Mouse (Mus musculus): ENCODE data around the gene Cnnm3. TPM values are rescaled to one million over a fixed set of nuclear protein-coding genes. Genes with fewer than 3 reads are reported as not detected.

The Cnnm3 gene
- polyA plus RNA-seq (2015; fragmentation: Nextera tagmentation; extraction: Ambion mirVana) = 2.9 and 3.4 TPM in 2 replicates

DNA sequence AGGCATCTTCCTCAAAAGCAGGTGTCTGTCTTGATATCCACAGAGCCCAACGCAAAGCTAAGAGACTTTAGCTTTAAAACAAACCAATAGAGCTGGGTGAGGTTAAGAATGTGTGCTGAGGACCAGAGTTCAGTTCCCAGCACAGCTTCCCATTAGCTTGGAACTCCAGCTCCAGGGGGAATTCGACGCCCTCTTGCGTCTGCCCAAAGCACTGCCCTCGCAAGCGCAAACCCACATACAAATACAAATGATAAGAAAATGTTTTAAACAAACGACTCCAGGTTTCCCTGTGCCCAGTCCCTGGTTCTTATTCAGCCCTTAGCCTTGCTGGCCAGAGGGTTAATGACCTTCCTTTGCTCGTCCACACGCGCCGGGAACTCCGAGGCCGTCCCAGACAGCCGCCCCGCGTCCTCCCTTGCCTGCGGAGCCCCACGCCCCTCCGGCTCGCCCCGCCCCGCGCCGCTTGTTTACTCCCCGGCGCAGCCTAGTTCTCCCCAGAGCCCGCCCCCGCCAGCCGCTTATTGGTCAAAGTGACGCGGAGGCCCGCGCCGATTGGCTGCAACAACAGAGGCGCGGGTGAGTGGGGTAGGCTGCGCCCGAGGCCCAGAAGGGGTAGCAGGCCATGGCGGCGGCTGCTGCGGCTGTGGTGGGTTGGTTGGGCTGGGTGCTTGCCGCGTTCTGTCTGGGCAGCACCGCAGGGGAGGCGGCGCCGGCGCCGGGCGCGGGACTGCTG is at the start of gene Cnnm3:
Cnnm3 (plus strand) TSS at position 579 of the 733 bp plus-strand sequence.
- Histone ChIP-seq H3K27ac (peak within 1 kb of the TSS; percentile 98), H3K36me3 (peaks cover 4% of the 10 kb centered on the region; the same call in 1 of the 2 replicates), H3K4me3 (replicated peaks) (peak within 1 kb of the TSS; percentile 90), H3K27me3 (replicated peaks) (no peaks in the 10 kb centered on the region), H3K4me1 (replicated peaks) (peaks cover 17% of the 10 kb centered on the region), H3K9ac (peak within 1 kb of the TSS; percentile 85), H3K4me2 (replicated peaks) (peak within 1 kb of the TSS; percentile 87), H3K9me3 (no peaks in the 10 kb centered on the region)
- 2% methylated on average over 50 of the region's 51 CpGs for WGBS
- peak; percentile 99 for ATAC-seq

DNA sequence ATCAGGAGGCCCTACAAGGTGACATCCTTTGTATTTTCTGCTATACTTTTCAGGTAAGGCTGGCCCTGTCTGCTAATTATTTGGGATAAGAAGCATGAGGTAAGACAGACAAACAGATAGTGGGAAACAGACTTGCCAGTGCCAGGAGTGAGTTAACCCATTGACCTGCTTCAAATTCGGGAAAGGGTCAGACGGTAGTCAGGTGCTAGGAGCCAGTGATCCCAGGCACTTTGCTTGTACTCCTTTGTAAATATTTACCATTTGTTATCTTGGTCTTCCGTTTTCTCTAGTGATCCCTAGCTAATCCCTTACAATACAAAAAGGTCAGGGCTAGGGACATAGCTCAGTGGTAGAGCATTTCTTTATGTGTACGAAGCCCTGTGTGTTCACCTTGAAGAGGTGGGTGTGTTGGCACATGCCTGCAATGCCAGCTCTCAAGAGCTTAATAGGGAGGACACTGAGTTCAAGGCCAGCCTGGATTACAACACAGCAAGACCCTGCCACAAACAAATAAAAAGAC is 46.0 kb upstream of the Cnnm3 start:
- H3K27ac ChIP-seq = no peak overlapping the region
- H3K9ac ChIP-seq = no peak overlapping the region
- WGBS = 27% methylated on average over 4 of the region's 4 CpGs
- no peaks in the 10 kb centered on the region for H3K4me1 ChIP-seq (replicated peaks)
- no peaks in the 10 kb centered on the region for H3K9me3 ChIP-seq
- H3K4me2 ChIP-seq (replicated peaks) = no peak overlapping the region
- H3K36me3 ChIP-seq = no peaks in the 10 kb centered on the region
- no peaks in the 10 kb centered on the region for H3K27me3 ChIP-seq (replicated peaks)
- no peak for ATAC-seq
- H3K4me3 ChIP-seq (replicated peaks) = no peak overlapping the region

DNA sequence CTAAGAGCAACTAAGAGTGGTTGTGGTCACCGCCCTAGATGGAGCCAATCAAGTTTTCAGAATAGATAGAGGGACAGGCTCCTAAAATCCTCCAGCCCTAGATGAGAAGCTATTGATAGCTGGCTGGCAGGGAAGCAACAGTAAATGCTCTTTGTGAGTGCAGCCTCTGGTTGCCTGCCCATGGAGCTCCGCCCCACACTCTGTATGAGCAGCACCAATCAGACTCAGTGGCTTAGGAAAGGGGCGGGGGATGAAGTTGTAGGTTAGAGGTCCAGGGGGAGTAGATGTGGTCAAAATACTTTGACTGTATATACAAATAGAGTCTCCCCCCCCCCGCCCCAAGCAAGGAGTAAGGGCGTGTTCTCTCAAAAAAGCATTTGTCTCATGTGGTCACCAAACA is 44.2 kb upstream of the Cnnm3 start:
- ATAC-seq = no peak
- Histone ChIP-seq H3K36me3 (no peaks in the 10 kb centered on the region), H3K9ac (no peak overlapping the region), H3K4me1 (replicated peaks) (peaks cover 4% of the 10 kb centered on the region; the same call in 1 of the 2 replicates), H3K4me3 (replicated peaks) (no peak overlapping the region), H3K9me3 (no peaks in the 10 kb centered on the region), H3K27me3 (replicated peaks) (no peaks in the 10 kb centered on the region), H3K4me2 (replicated peaks) (no peak overlapping the region), H3K27ac (no peak overlapping the region)
- WGBS = 61% methylated on average over 5 of the region's 5 CpGs

DNA sequence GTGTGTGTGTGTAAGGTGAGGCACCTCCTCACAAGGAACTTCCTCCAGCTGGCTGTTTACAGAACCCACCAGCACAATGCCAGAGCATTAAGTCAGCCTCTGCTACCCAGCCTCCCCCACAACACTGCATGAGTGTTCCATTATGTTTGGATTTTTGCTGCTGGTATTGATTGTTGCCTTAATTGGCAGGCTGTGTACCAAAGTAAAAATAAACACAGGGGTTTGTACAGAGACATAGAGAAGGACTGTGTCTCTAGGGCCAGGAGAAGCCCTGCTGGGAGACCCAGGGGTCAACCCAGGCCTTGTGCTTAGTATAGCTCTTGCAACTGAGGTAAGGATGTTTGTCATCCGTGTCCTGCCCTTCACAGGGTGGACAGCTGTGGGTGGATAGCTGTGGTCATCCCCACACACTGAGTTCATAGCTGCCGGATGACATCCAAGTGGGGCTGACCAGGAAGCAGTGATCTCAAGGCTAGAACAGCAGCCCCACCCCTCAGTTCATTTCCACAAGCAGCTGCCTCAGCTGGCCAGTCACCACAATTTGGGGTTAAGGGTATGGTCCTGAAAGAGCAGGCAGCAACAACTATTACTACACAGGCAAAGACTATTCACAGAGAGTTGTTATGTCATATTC is 41.7 kb upstream of the Cnnm3 start:
- Histone ChIP-seq H3K27me3 (replicated peaks) (no peaks in the 10 kb centered on the region), H3K9ac (no peak overlapping the region), H3K4me3 (replicated peaks) (no peak overlapping the region), H3K4me1 (replicated peaks) (peaks cover 19% of the 10 kb centered on the region), H3K36me3 (no peaks in the 10 kb centered on the region), H3K9me3 (no peaks in the 10 kb centered on the region), H3K27ac (no peak overlapping the region), H3K4me2 (replicated peaks) (no peak overlapping the region)
- 42% methylated on average over 2 of the region's 2 CpGs for WGBS
- ATAC-seq = no peak

DNA sequence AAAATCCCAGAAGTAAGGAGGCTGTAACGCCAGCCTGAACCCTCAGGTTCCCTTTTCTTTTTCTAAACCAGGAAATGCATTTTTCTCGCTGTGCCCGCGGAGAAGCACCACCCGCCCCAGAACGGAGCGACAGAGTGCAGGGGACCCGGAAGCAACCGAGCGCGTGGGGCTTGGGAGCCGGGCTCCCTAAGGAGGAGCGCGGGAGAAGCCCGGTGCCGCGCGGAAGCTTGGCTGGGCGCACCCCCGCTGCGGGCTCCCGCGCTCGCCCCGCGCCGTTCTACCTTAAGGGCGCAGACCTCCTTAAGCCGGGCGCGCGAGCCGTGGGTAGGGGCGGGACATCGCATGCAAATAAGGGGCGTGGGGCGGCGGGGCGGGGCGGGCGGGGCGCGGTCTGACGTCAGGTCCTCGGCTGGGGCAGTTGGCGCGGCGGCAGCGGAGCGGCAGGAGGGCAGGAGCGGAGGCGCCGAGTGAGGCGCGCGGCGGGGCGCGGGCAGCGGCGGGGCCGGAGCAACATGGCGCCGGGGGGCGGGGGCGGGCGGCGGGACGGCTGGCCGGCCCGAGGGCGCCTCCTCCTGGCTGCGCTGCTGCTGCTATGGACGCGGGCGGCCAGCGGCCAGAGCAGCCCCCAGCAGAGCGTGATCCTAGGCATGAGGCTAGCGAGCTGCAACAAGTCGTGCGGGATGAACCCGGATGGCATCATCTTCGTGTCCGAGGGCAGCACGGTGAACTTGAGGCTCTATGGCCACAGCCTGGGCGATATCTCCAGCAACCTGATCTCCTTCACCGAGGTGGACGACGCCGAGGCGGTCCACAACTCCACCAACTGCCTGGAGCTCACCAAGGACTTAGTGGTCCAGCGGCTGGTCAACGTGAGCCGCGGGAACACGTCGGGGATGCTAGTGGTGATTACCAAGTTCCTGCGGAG is 40.2 kb upstream of the Cnnm3 start, which contains the start of gene Cnnm4:
Cnnm4 (plus strand) TSS at position 440 of the 925 bp plus-strand sequence.
- Histone ChIP-seq H3K27me3 (replicated peaks) (no peaks in the 10 kb centered on the region), H3K9me3 (no peaks in the 10 kb centered on the region), H3K4me1 (replicated peaks) (peaks cover 24% of the 10 kb centered on the region), H3K4me2 (replicated peaks) (peak within 1 kb of the TSS; percentile 78), H3K36me3 (no peaks in the 10 kb centered on the region), H3K4me3 (replicated peaks) (peak within 1 kb of the TSS; percentile 58), H3K27ac (peak within 1 kb of the TSS; percentile 74), H3K9ac (peak within 1 kb of the TSS; percentile 63)
- ATAC-seq = peak; percentile 91
- WGBS = under 1% methylated on average over 69 of the region's 98 CpGs

DNA sequence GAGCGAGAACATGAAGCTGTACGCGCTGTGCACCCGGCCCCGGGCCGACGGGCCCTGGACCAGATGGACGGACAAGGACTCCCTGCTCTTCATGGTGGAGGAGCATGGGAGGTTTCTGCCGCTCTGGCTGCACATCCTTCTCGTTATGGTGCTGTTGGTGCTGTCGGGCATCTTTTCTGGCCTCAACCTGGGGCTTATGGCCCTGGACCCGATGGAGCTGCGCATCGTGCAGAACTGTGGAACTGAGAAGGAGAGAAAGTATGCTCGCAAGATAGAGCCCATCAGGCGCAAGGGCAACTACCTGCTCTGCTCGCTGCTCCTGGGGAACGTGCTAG is 39.6 kb upstream of the Cnnm3 start:
- Histone ChIP-seq H3K4me3 (replicated peaks) (peak overlapping the region; percentile 58), H3K9me3 (no peaks in the 10 kb centered on the region), H3K9ac (peak overlapping the region; percentile 63), H3K36me3 (no peaks in the 10 kb centered on the region), H3K27ac (peak overlapping the region; percentile 52; the same call in 1 of the 2 replicates), H3K27me3 (replicated peaks) (no peaks in the 10 kb centered on the region), H3K4me1 (replicated peaks) (peaks cover 24% of the 10 kb centered on the region), H3K4me2 (replicated peaks) (peak overlapping the region; percentile 78)
- 10% methylated on average over 18 of the region's 18 CpGs for WGBS
- 0 out of 2 replicates have a peak, but pooled peaks have one; percentile 4 for ATAC-seq

DNA sequence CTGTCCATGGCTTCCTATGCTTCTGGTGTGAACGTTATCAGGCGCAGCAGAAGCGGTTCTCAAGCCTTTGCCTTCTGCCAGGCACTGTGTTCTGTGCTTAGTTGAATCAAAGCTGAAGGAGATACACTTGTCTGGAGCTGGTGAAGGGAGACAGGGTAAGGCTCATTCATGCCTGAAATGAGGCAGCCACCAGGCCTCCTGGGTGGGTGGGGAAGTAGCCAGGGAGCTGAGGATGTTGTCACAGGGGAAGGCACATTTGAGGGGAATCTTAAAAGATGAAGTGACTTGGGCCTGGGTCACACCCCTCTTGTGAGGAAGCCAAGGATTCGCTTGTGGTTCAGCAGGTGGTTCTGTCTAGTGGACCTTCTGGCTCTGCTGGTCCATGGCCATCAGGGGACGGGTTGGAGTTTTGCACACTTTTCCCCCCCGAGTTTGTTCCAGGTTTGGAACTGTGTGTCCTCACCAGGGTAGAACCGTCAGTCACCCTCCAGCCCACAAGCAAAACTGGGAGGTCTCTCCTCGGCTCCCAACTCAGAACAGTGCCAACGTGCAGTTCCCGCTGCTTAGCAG is 38.4 kb upstream of the Cnnm3 start:
- Histone ChIP-seq H3K9ac (peak overlapping the region; percentile 63), H3K4me1 (replicated peaks) (peaks cover 29% of the 10 kb centered on the region), H3K27me3 (replicated peaks) (no peaks in the 10 kb centered on the region), H3K9me3 (no peaks in the 10 kb centered on the region), H3K27ac (no peak overlapping the region), H3K4me2 (replicated peaks) (peak overlapping the region; percentile 78), H3K36me3 (no peaks in the 10 kb centered on the region), H3K4me3 (replicated peaks) (peak overlapping the region; percentile 58)
- ATAC-seq = no peak
- WGBS = 62% methylated on average over 10 of the region's 10 CpGs

DNA sequence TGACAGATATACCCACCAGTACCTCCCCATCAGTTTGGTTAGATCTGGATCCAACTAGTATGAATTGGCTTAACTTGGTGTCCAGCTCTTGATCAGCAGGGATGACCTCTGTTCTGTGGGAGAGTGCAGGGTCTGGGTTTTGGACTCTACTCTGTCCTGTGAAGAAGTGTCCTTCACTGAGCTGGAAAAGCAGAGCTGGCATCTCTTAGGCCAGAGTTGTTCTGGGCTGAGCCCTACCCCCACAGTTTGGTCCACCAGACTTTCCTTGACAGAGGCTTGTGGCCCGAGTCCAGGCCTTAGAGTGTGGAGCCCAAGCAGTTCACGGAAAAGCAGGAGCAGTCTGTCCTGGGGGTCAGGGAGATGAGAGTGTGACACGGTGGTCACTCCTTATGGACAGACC is 37.0 kb upstream of the Cnnm3 start:
- peaks cover 4% of the 10 kb centered on the region; the same call in 1 of the 2 replicates for H3K36me3 ChIP-seq
- peak overlapping the region; percentile 63; the same call in 1 of the 2 replicates for H3K9ac ChIP-seq
- H3K27ac ChIP-seq = peak overlapping the region; percentile 72
- H3K9me3 ChIP-seq = no peaks in the 10 kb centered on the region
- no peaks in the 10 kb centered on the region for H3K27me3 ChIP-seq (replicated peaks)
- H3K4me3 ChIP-seq (replicated peaks) = peak overlapping the region; percentile 58
- ATAC-seq = no peak
- 57% methylated on average over 3 of the region's 3 CpGs for WGBS
- H3K4me1 ChIP-seq (replicated peaks) = peaks cover 33% of the 10 kb centered on the region
- peak overlapping the region; percentile 78 for H3K4me2 ChIP-seq (replicated peaks)

DNA sequence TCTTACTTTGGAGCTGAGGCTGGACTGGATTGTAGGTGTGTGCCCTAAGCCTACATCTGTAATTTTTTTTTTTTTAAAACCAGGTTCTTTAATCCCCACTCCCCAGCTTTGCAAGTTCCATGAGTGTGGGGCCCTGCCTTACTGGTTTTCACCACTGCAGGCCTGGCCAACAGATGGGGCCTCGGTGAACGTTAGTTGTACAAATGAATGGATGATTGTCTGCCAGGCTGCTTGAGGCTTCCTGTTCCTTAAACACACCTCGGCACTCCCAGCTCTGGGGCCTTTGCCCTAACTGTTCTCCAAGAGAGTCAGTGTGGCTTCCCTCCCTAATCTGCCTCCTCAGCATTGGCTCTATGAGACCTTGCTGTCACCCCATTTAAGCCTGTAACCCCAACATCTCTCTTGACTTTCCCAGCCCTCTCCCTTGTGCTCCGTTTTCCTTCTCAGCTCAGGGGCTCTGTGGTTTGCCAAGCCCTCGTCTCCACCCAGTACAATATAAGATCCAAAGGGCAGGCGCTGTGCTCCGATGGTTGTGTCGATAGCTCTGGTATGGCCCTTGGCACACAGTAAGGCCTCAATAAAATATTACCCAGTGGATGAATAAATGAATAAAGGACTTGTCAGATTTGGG is 36.1 kb upstream of the Cnnm3 start:
- ATAC-seq = peak; percentile 56
- Histone ChIP-seq H3K36me3 (peaks cover 4% of the 10 kb centered on the region; the same call in 1 of the 2 replicates), H3K27me3 (replicated peaks) (no peaks in the 10 kb centered on the region), H3K4me1 (replicated peaks) (peaks cover 33% of the 10 kb centered on the region), H3K4me3 (replicated peaks) (peak overlapping the region; percentile 58), H3K9me3 (no peaks in the 10 kb centered on the region), H3K9ac (peak overlapping the region; percentile 63), H3K27ac (peak overlapping the region; percentile 72), H3K4me2 (replicated peaks) (peak overlapping the region; percentile 78)
- WGBS = 34% methylated on average over 8 of the region's 8 CpGs

DNA sequence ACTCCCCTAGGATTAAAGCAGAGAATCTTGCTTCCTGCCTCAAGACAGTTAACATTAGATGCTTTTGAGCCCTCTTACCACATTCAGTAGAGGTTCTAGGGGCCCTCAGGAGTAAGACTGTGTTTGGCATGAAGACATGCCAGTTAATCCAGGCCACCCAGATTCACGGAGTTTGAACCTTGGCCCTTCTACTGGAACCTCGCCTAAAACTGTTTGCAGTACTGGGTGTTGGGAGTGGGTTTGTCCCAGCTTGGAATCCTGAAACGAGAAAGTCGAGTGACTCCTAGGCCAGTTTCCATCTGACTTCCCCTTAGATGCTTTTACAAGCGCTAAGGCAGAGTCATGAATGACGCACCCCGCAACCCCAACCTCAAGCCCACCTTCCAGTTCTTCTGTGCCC is 35.2 kb upstream of the Cnnm3 start:
- peak; percentile 50 for ATAC-seq
- WGBS = 56% methylated on average over 7 of the region's 7 CpGs
- peak overlapping the region; percentile 78 for H3K4me2 ChIP-seq (replicated peaks)
- H3K36me3 ChIP-seq = peaks cover 4% of the 10 kb centered on the region; the same call in 1 of the 2 replicates
- H3K4me3 ChIP-seq (replicated peaks) = peak overlapping the region; percentile 58
- H3K4me1 ChIP-seq (replicated peaks) = peaks cover 33% of the 10 kb centered on the region
- peak overlapping the region; percentile 72 for H3K27ac ChIP-seq
- no peaks in the 10 kb centered on the region for H3K27me3 ChIP-seq (replicated peaks)
- no peaks in the 10 kb centered on the region for H3K9me3 ChIP-seq
- H3K9ac ChIP-seq = no peak overlapping the region

DNA sequence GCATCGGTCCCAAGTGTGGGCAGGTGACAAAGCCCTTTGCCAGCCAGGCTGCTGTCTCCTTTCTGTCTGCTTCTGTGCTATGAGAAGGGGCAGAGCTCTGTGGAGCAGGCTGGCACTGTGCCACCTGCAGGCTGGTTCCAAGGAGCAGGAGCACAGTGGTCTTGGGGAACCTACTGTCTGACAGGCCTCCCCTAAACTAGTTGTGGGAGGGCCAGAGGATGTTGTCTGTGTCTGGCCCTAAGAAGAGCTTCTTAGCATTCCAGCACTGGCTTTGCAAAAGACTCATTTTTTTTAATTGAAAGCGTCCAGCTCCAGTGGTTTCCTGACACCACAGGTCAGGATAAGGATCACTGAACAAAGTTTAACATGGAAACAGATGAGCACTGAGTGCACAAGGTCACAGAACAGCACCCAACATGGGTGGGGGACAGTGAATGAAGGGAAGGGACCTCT is 33.3 kb upstream of the Cnnm3 start:
- no peak overlapping the region for H3K9ac ChIP-seq
- H3K27me3 ChIP-seq (replicated peaks) = no peaks in the 10 kb centered on the region
- 0 out of 2 replicates have a peak overlapping the region, but pooled peaks have one; percentile 2 for H3K27ac ChIP-seq
- no peaks in the 10 kb centered on the region for H3K9me3 ChIP-seq
- H3K4me3 ChIP-seq (replicated peaks) = no peak overlapping the region
- peaks cover 4% of the 10 kb centered on the region; the same call in 1 of the 2 replicates for H3K36me3 ChIP-seq
- ATAC-seq = no peak
- H3K4me1 ChIP-seq (replicated peaks) = peaks cover 29% of the 10 kb centered on the region
- 75% methylated on average over 2 of the region's 2 CpGs for WGBS
- H3K4me2 ChIP-seq (replicated peaks) = no peak overlapping the region
